Mouse (Mus musculus): ENCODE measurements around the gene Pdss2. TPM values are rescaled to one million over a fixed set of nuclear protein-coding genes. Genes with fewer than 3 reads are reported as not detected.

Pdss2 gene
- polyA plus RNA-seq, 1 experiment from 2014 or later, result 15.2 TPM

- H3K27ac ChIP-seq (replicated peaks), result no peak overlapping the region
- WGBS, result 87% methylated on average over 7 of the region's 7 CpGs
Observed at GRCm38 (mm10) chr10:43489139-43489538, 267.9 kb downstream of the Pdss2 start.

GRCm38 (mm10) chr10:43489550-43489949 is 268.3 kb downstream of the Pdss2 start:
- no peaks in the 10 kb centered on the region for H3K9me3 ChIP-seq (replicated peaks)
- no peak overlapping the region for H3K4me3 ChIP-seq
- H3K4me1 ChIP-seq, result peaks cover 28% of the 10 kb centered on the region
- no peak for DNase-seq (ENCODE audit: low spot score)
- H3K36me3 ChIP-seq, result peaks cover 27% of the 10 kb centered on the region
- no peaks in the 10 kb centered on the region for H3K27me3 ChIP-seq (ENCODE audit: low read depth, poor library complexity, severe bottlenecking)
- H3K27ac ChIP-seq (replicated peaks), result no peak overlapping the region
- 65% methylated on average over 6 of the region's 6 CpGs for WGBS

More at GRCm38 (mm10) chr10:43489139-43489538, 267.9 kb downstream of the Pdss2 start:
- no peak for DNase-seq (ENCODE audit: low spot score)
- no peaks in the 10 kb centered on the region for H3K27me3 ChIP-seq (ENCODE audit: low read depth, poor library complexity, severe bottlenecking)
- H3K4me3 ChIP-seq, result no peak overlapping the region
- no peaks in the 10 kb centered on the region for H3K9me3 ChIP-seq (replicated peaks)
- peaks cover 26% of the 10 kb centered on the region for H3K36me3 ChIP-seq
- H3K4me1 ChIP-seq, result peaks cover 28% of the 10 kb centered on the region

DNA sequence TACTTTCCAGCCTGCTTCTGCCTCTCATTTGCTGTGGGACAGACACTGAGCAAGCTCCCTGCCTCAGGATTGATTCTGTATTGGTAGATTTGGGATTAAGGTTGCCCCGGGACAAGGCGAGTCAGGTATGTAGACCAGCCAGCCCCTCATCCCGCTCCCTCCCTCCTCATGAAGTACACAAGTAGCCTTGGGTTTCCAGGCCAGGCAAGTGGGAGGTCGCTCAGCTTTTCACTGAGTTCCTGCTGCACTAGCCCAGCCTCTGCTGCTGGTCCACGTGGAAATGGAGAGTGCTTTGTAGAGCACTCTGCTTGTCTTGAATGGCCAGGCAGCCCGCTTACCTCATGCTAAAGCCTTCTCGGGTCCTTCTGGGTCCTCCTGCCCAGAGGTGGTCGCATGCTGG is 268.7 kb downstream of the Pdss2 start:
- 77% methylated on average over 8 of the region's 8 CpGs for WGBS
- no peak overlapping the region; the same call in 1 of the 2 replicates for H3K27ac ChIP-seq (replicated peaks)
- H3K4me1 ChIP-seq, result peaks cover 28% of the 10 kb centered on the region
- H3K27me3 ChIP-seq (ENCODE audit: low read depth, poor library complexity, severe bottlenecking), result no peaks in the 10 kb centered on the region
- H3K36me3 ChIP-seq, result peaks cover 32% of the 10 kb centered on the region
- DNase-seq (ENCODE audit: low spot score), result no peak
- no peak overlapping the region for H3K4me3 ChIP-seq
- H3K9me3 ChIP-seq (replicated peaks), result no peaks in the 10 kb centered on the region

- WGBS, result 93% methylated on average over 5 of the region's 5 CpGs
Observed at GRCm38 (mm10) chr10:43490846-43491245, 269.6 kb downstream of the Pdss2 start.

DNA sequence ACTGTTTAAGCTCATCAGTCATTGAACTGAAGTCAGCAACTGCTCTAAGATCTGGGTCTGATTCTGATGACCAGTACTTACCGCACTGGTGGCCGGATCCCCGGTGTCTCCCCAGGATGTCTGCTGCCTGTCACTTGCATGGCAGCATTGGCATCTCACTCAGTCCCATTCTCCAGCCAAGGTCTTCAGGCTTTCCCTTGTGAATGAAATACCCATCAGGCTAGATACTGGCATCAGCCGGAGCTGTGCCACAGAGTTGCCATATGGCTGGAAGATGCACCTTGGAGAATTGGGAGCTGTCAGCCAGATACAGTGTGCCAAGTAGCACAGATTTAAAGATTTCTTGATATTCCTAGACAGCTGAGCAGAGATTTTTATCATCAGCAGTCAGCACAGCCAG is 281.3 kb downstream of the Pdss2 start:
- Histone ChIP-seq H3K4me1 (no peaks in the 10 kb centered on the region), H3K27me3 (ENCODE audit: low read depth, poor library complexity, severe bottlenecking) (no peaks in the 10 kb centered on the region), H3K36me3 (peaks cover 92% of the 10 kb centered on the region), H3K9me3 (replicated peaks) (no peaks in the 10 kb centered on the region), H3K27ac (replicated peaks) (no peak overlapping the region), H3K4me3 (no peak overlapping the region)
- no peak for DNase-seq (ENCODE audit: low spot score)
- WGBS, result 95% methylated on average over 4 of the region's 4 CpGs

More at GRCm38 (mm10) chr10:43490846-43491245, 269.6 kb downstream of the Pdss2 start:
- Histone ChIP-seq H3K36me3 (peaks cover 39% of the 10 kb centered on the region), H3K27ac (replicated peaks) (no peak overlapping the region), H3K9me3 (replicated peaks) (no peaks in the 10 kb centered on the region), H3K4me1 (peaks cover 28% of the 10 kb centered on the region), H3K27me3 (ENCODE audit: low read depth, poor library complexity, severe bottlenecking) (no peaks in the 10 kb centered on the region), H3K4me3 (no peak overlapping the region)
- no peak for DNase-seq (ENCODE audit: low spot score)

DNA sequence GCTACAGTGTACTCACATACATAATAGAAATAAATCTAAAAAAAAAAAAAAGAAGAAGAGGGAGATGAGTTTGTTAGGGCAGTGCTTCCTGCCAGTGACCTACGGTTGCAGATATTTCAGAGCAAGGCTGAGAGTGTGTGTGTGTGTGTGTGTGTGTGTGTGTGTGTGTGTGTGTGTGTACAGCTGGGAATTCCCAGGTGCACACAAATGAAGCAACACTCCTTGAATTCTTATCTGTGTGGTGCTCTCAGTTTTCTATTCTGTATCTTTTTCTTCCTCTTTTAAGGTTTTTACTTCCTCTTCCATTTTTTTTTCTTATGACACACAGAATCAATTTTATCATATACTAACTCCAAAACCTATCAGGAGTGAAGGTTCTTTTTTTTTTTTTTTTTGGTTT is 283.0 kb downstream of the Pdss2 start:
- no peak for DNase-seq (ENCODE audit: low spot score)
- WGBS, result 82% methylated on average over 1 of the region's 1 CpGs
- H3K36me3 ChIP-seq, result peaks cover 86% of the 10 kb centered on the region

DNA sequence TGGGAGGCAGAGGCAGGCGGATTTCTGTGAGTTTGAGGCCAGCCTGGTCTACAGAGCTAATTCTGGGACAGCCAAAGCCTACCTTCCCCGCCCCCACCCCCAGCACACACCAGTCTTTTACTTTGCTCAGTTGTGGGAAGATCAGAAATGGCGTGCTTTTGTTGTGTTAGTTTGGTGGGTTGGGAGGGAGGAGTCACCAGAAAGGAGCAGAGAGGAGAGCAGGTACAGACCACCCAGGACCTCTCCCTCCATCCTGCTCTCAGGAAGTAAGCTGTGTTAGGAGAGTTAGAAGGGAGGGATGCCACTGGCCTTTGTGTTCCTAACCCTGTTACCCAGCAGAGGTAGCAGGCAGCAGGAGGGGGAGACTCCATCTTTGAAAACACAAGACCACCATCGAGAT is 285.8 kb downstream of the Pdss2 start:
- H3K9me3 ChIP-seq (replicated peaks), result no peaks in the 10 kb centered on the region
- DNase-seq (ENCODE audit: low spot score), result no peak
- 74% methylated on average over 4 of the region's 4 CpGs for WGBS
- no peak overlapping the region for H3K27ac ChIP-seq (replicated peaks)
- no peaks in the 10 kb centered on the region for H3K27me3 ChIP-seq (ENCODE audit: low read depth, poor library complexity, severe bottlenecking)
- H3K36me3 ChIP-seq, result peaks cover 86% of the 10 kb centered on the region
- no peaks in the 10 kb centered on the region for H3K4me1 ChIP-seq
- no peak overlapping the region for H3K4me3 ChIP-seq

More for the DNA sequence above, 283.0 kb downstream of the Pdss2 start:
- Histone ChIP-seq H3K4me3 (no peak overlapping the region), H3K4me1 (no peaks in the 10 kb centered on the region), H3K9me3 (replicated peaks) (no peaks in the 10 kb centered on the region), H3K27me3 (ENCODE audit: low read depth, poor library complexity, severe bottlenecking) (no peaks in the 10 kb centered on the region), H3K27ac (replicated peaks) (no peak overlapping the region)

- Histone ChIP-seq H3K27ac (replicated peaks) (no peak overlapping the region), H3K4me3 (no peak overlapping the region), H3K4me1 (no peaks in the 10 kb centered on the region), H3K9me3 (replicated peaks) (no peaks in the 10 kb centered on the region), H3K27me3 (ENCODE audit: low read depth, poor library complexity, severe bottlenecking) (no peaks in the 10 kb centered on the region), H3K36me3 (peaks cover 84% of the 10 kb centered on the region)
- WGBS, result 94% methylated on average over 7 of the region's 7 CpGs
- DNase-seq (ENCODE audit: low spot score), result no peak
Observed at GRCm38 (mm10) chr10:43509228-43509627, 287.9 kb downstream of the Pdss2 start.

DNA sequence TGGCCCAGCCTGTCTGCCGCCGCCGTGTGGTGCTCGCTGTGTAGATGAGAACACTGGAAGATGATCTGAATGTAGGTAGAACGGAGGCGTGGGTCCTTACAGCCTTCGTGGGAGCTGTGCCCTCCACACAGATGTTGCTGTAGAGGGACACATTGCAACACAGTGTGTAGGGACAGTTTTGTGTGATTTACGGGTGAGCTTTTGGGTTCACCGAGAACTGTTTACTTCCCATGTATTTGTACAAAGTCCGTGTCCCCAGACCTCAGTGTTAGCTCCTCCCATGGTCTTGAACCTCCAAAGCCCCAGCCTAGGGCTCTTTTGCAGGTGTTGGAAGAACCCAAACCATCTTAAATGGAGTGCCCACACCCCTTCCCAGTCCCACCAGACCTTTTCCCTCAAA is 291.7 kb downstream of the Pdss2 start:
- H3K27ac ChIP-seq (replicated peaks), result no peak overlapping the region
- WGBS, result 96% methylated on average over 10 of the region's 10 CpGs
- H3K4me3 ChIP-seq, result no peak overlapping the region
- no peaks in the 10 kb centered on the region for H3K9me3 ChIP-seq (replicated peaks)
- peaks cover 72% of the 10 kb centered on the region for H3K36me3 ChIP-seq
- no peaks in the 10 kb centered on the region for H3K4me1 ChIP-seq
- no peaks in the 10 kb centered on the region for H3K27me3 ChIP-seq (ENCODE audit: low read depth, poor library complexity, severe bottlenecking)
- no peak for DNase-seq (ENCODE audit: low spot score)

Other genes starting within 250 kb of the Pdss2 start
- gene Sobp, start 47.0 kb upstream of the Pdss2 start, polyA plus RNA-seq (2016; fragmentation: Nextera tagmentation; extraction: Ambion mirVana), result 2.0 and 2.3 TPM in 2 replicates
- 0.79 and 1.3 TPM in 2 replicates for gene 9030612E09Rik, start 46.8 kb upstream of the Pdss2 start, polyA plus RNA-seq (2016; fragmentation: Nextera tagmentation; extraction: Ambion mirVana)

All from midbrain, embryonic 10.5 days (tissue).